Mouse (Mus musculus): ENCODE measurements around the gene Nr1i2. TPM values are rescaled to one million over a fixed set of nuclear protein-coding genes. Genes with fewer than 3 reads are reported as not detected.

Gene Nr1i2
- polyA plus RNA-seq, 1 experiment = 44.9 TPM

DNA sequence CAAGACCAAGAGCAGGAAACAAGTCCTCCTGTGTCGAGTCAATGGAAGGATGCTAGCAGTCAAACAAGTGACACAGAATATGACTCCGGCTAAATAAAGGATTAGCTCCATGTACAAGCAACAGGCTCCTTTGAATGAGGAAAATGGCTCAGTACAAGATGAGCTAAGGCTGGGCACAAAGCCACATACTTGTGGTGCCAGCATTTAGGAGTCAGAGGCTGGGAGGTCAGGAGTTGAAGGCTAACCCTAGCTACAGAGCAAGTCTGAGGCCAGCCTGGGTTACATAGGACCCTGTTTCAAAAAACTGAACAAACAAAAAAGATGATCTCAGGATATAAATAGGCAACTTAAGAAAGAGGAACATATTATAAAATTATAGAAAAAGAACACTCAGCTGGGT is 4.5 kb downstream of the Nr1i2 start:
- 41% methylated on average over 2 of the region's 2 CpGs for WGBS

DNA sequence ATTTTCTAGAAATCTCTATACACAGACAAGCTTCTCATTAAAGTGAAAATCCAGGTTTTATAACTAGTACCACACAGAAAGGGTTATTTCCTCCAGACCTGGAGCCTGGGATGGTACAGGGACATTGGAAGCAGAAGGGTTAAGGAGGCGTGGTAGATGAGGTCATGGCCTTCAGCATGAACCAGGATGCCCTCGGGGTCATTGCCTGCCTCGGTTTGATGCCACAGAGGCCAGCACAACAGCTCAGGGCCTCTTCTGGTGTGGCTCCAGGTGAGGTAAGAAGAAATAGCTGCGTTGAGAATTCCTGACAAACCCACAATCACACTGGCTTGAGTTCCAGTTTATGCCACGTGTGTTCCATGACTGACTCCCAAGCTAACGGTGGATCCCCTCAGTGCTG is 5.8 kb downstream of the Nr1i2 start:
- no peak for DNase-seq (ENCODE audit: low read depth, low spot score)
- WGBS = 20% methylated on average over 6 of the region's 6 CpGs

More for the DNA sequence above, 4.5 kb downstream of the Nr1i2 start:
- DNase-seq (ENCODE audit: low read depth, low spot score) = no peak

DNA sequence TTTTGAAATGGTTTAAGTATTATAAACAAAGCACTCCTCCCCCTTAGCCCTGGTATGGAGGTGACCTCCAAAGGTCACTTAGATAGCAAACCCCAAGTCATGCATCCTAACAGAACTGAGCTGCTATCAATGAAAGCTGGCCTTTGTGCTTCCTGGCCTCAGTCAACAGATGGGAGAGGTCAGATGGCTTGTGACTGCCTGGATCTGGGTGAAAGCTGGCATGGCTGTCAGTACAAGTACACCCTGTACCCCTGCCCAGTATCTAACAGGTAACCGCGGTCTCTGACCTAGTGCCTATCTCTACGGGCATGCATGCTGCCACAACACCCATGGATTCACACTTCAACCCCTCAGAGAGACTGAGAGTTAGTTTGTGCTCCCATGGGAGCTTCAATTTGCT is 6.9 kb downstream of the Nr1i2 start:
- no peak for DNase-seq (ENCODE audit: low read depth, low spot score)
- WGBS = 46% methylated on average over 3 of the region's 3 CpGs

- WGBS = 52% methylated on average over 6 of the region's 6 CpGs
- DNase-seq (ENCODE audit: low read depth, low spot score) = no peak
Measured at GRCm38 (mm10) chr16:38287357-38287756, 7.3 kb downstream of the Nr1i2 start.

- DNase-seq (ENCODE audit: low read depth, low spot score) = no peak
- 15% methylated on average over 4 of the region's 4 CpGs for WGBS
Measured at GRCm38 (mm10) chr16:38286541-38286940, 8.1 kb downstream of the Nr1i2 start.

DNA sequence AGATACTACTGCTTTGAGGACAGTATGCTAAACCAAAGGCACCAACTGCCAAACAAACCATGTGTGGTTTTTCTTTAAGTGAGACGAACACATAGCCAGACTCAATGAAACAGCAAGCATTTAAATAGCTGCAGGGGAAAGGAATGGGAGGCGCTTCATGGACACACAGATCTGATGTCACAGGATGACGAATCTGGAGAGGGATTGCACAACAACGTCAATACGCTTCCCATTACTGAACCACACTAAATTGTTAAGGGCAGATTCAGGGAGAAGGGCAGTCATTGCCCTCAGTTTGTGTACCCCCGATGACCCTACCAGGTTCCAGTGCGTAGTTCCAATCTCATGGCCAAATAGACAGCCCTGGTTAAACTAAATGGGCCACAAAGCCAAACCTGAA is 8.8 kb downstream of the Nr1i2 start:
- DNase-seq (ENCODE audit: low read depth, low spot score) = no peak
- WGBS = 55% methylated on average over 7 of the region's 7 CpGs

DNA sequence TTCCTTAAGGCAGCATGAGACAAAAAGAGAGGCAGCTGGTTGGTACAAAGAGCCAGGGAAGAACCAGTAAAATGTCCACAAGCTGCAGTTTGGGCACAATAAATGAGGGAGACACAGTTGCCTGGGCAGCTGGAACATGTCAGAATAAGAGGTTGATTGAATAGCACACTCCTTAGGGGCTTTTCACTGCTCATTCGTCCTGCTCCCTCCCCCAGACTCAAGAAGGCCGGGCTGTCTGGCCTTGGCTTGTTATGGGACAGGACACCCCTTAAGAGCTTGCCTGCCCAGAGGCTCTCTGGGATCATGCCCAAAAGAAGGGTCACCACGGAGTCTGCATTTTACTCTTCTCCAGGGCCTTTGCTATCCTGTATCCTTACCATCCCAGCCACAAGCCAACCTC is 11.3 kb downstream of the Nr1i2 start:
- WGBS = 61% methylated on average over 3 of the region's 3 CpGs
- DNase-seq (ENCODE audit: low read depth, low spot score) = no peak

- WGBS = 43% methylated on average over 7 of the region's 7 CpGs
Measured at GRCm38 (mm10) chr16:38282559-38283160, 12.0 kb downstream of the Nr1i2 start.

GRCm38 (mm10) chr16:38280951-38281350 is 13.7 kb downstream of the Nr1i2 start:
- WGBS = 77% methylated on average over 7 of the region's 7 CpGs
- DNase-seq (ENCODE audit: low read depth, low spot score) = no peak

More at GRCm38 (mm10) chr16:38282559-38283160, 12.0 kb downstream of the Nr1i2 start:
- DNase-seq (ENCODE audit: low read depth, low spot score) = no peak

DNA sequence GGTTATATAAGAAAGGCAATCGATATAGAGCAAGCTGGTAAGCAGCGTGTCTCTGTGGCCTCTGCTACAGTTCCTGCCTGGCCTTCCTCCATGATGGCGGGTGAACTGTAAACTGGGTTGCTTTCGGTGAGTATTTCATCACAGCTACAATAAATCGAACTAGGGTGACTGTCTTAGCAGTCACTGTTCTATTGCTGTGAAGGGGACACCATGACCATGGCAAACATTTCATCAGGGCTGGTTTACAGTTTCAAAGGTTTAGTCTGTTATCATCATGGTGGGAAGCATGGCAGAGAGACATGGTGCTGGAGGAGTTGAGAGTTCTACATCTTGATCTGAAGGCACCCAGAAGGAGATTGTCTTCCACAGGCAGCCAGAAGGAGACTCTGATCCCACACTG is 14.8 kb downstream of the Nr1i2 start:
- 69% methylated on average over 5 of the region's 5 CpGs for whole genome bisulfite sequencing
- no peak for DNase-seq (ENCODE audit: low read depth, low spot score)

DNA sequence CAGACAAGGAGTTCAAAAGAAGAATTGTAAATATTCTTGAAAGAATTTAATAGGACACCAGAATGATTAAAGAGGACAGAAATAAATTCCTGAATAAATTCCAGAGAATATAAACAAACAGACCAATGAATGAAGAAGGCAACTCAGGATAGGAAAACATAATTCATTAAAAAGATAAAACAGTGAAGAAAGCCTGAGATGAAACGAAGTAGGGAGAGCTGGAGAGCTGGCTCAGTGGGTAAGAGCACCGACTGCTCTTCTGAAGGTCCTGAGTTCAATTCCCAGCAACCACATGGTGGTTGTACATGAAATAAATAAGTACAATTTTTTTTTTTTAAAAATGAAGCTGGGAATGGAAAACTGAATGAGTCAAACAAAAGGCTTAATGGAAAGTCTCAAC is 19.9 kb downstream of the Nr1i2 start:
- WGBS = 62% methylated on average over 2 of the region's 2 CpGs
- no peak for DNase-seq (ENCODE audit: low read depth, low spot score)

GRCm38 (mm10) chr16:38272483-38272882 is 22.1 kb downstream of the Nr1i2 start:
- DNase-seq (ENCODE audit: low read depth, low spot score) = no peak
- WGBS = 67% methylated on average over 5 of the region's 5 CpGs

DNA sequence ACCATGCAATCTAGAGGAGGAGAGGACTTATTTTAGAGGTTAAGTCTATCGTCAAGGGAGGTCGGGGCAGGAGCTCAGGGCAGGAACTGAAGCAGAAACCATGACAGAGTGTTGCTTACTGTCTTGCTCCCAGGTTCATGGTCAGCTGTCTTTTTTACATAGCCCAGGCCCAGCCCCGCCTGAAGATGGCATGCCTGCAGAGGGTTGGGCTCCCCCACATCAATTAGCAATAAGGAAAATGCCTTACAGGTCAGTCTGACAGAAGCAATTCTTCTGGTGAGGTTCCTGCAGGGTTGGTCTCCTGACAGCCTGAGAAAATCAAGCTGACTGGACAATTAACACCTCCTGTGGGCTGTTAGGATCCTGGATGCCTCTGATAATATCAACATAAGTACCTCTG is 23.0 kb downstream of the Nr1i2 start:
- no peak for DNase-seq (ENCODE audit: low read depth, low spot score)
- 22% methylated on average over 3 of the region's 3 CpGs for WGBS

GRCm38 (mm10) chr16:38255927-38256326 is 38.7 kb downstream of the Nr1i2 start:
- no peak for DNase-seq (ENCODE audit: low read depth, low spot score)
- WGBS = 82% methylated on average over 9 of the region's 9 CpGs

GRCm38 (mm10) chr16:38255107-38255506 is 39.5 kb downstream of the Nr1i2 start:
- 80% methylated on average over 4 of the region's 4 CpGs for WGBS
- DNase-seq (ENCODE audit: low read depth, low spot score) = no peak

DNA sequence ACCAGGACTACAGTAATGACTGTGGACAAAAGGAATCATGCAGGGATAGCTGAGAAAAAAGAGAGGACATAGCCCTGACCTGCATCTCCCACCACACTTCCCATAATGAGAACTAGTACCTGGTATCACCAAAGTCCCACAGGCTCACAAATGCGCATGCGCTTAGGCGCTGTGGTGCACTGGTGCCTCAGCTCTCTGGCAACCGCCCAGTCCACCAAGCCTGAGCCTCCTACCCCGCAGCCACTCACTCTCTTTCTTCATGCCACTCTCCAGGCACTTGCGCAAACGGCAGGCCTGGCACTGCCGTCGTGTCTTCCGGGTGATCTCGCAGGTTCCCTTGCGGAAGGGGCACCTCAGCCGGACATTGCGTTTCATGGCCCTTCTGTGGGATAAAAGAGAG is 40.6 kb downstream of the Nr1i2 start:
- WGBS = 87% methylated on average over 14 of the region's 14 CpGs
- DNase-seq (ENCODE audit: low read depth, low spot score) = no peak

DNA sequence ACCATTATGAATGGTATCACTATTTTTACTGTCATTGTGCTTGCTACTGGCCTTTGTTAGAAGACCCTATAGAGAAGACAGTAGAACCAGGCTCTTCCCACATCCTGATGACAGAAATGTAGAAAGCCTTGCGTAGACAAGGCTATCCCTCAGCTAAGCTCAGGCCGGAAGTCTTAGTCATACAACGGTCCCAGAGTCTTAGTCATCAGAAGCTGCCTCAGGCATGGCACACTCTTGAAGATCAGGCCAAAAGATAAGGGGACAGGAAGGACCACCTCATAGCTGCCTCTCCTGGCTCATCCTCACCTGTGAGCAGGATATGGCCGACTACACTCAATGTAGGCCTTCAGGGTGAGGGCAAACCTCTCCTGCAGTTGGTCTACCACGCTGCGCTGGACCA is 44.2 kb downstream of the Nr1i2 start:
- 89% methylated on average over 6 of the region's 6 CpGs for WGBS
- no peak for DNase-seq (ENCODE audit: low read depth, low spot score)

DNA sequence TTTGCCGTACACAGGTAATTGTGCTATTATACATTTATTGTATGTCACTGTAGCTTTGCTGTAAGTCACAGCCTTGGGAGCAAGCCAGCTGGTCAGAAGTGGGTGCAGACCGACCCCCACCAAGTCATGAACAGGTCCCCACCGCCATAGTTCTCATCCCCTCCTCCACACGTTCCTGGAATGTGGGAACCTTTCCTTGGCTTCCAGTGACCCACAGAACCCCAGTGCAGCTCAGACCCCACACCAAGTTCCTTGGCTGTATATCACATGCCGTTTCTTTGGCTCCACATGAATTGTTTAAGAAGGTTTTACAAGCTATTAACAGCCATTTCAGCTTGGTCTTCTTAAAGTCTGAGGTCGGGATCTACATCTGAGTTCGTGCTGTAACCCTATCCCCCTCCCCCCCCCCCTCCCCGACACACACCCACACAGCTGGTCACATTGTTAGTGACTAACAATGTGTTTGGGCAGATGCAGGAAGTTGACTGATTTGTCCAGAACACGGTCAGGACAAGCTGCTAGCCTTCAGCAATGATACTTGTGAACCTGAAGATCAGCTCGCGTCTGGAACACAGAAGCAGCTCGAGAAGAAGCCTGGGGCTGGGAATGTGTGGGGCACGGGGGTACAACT is 46.2 kb downstream of the Nr1i2 start:
- WGBS = 44% methylated on average over 13 of the region's 13 CpGs
- DNase-seq (ENCODE audit: low read depth, low spot score) = no peak

DNA sequence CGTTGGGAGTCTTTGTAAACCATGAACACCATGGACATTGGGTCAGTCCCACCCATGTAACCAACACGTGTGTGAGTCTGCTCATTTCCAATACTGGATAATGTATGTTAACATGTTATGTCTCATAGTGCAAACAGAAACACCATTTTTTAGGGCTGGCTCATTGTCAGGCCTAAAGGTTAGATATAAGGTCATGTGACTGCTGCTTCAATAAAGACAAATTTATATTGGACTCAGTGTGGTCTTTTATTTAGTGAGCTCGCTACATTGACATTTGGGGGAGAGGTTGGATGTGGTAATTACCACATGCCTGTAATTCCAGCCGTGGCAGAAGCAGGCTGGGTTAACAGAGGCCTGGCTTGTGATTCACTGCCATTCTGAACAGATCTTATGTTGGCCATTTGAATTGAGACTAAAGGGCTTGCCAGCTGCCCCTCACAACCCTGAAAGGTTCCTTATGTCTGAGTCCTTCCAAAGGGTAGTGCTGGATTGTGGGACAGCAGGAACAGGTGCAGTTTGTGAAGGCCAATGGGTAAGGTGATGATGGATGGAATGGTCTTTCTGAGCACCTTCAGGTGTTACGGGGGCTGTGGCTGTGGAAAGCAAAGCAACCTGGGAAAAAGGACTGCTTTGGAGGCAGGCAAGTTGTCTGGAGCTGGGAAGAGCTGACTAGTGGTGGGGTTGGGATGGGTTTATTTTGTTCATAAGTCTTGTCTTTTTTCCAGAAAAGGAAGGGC is 48.6 kb downstream of the Nr1i2 start:
- WGBS = 56% methylated on average over 5 of the region's 5 CpGs
- no peak for DNase-seq (ENCODE audit: low read depth, low spot score)

DNA sequence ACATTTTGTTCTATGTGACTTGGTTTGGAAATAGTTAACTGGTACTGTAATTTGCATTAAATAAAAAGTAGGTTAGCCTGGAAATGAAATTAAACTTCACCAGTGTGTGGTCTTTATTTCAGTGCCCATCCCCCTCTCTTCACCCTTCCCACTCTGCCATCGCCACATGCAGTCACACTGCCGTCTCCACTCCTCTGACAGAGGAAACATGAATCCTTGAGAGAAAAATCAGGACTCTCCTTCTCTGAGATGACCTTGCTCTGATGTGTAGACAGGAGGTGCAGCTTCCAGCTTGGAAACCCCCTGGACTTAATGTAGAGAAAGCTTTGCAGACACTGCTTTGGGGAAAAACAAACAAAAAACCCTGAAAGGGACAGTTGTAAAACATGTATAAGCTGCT is 49.2 kb downstream of the Nr1i2 start:
- 84% methylated on average over 2 of the region's 2 CpGs for WGBS
- no peak for DNase-seq (ENCODE audit: low read depth, low spot score)

DNA sequence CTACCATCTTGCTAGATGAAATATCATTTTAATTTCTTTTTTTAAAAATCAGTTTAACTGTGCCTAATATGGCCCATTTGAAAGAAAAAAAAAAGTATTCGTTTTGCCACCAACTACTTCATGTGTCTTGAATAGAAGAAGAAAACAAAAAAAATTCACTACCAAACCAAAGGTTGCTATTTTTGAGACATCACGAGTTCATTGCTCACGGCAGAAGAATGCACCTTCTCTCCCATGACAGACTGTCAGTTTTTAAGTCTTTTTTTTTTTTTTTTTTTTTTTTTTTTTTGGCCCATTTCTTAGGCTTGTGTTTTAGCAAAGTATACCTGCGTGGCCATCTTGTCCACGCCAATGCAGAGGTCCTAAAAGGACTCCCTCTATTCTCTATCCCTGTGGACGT is 50.5 kb downstream of the Nr1i2 start:
- 89% methylated on average over 6 of the region's 6 CpGs for WGBS
- DNase-seq (ENCODE audit: low read depth, low spot score) = no peak
